Mouse (Mus musculus) MEL (cell line): ENCODE measurements at regions not wholly inside any gene's neighbourhood (a gene's known extent, or its start where the extent isn't known, plus 50 kb on each side); places are given as distances from the start of the nearest gene placed in this dataset.

Experiments used
- DNase-seq: peaks from one replicate; pipeline ENCODE4 v3.0.0; 2011; ENCODE audit warnings: low read depth, low spot score
- H3K27ac ChIP-seq: 2 replicates; pipeline ENCODE4 v1.5.1; 2012; ENCODE audit warnings: low read depth, mild to moderate bottlenecking, control low read depth, low read length, moderate library complexity; ENCODE audit not compliant: control insufficient read depth
- H3K27me3 ChIP-seq, 2 experiments: fragments of 150-350 bp in 1 of 2; sonication (generic) in 1 of 2; 2 replicates each; pipeline ENCODE4 v1.6.1; 2012; ENCODE audit warnings: low read length in 2 of 2, mild to moderate bottlenecking in 2 of 2, improper control_type of control experiment in 1 of 2, moderate library complexity in 1 of 2; ENCODE audit not compliant: insufficient read depth in 2 of 2, control insufficient read depth in 1 of 2
- H3K36me3 ChIP-seq, 2 experiments: 2 replicates each; pipeline ENCODE4 v1.6.1; 2012 to 2014; ENCODE audit warnings: low read length in 2 of 2, improper control_type of control experiment in 1 of 2, inconsistent platforms in 1 of 2, mild to moderate bottlenecking in 1 of 2; ENCODE audit not compliant: insufficient read depth in 2 of 2, control insufficient read depth in 1 of 2
- H3K4me1 ChIP-seq, 2 experiments: fragments of 150-350 bp in 1 of 2; sonication (generic) in 1 of 2; 2 replicates each; pipeline ENCODE4 v1.6.1; 2012; ENCODE audit warnings: low read length in 2 of 2, improper control_type of control experiment in 1 of 2, mild to moderate bottlenecking in 1 of 2; ENCODE audit not compliant: insufficient read depth in 2 of 2, control insufficient read depth in 1 of 2
- H3K4me3 ChIP-seq, 2 experiments: fragments of 150-350 bp in 1 of 2; sonication (generic) in 1 of 2; 2 replicates each; pipeline ENCODE4 v1.5.1; 2012; ENCODE audit warnings: low read depth in 2 of 2, low read length in 2 of 2, mild to moderate bottlenecking in 2 of 2, moderate library complexity in 2 of 2, control low read depth in 1 of 2, improper control_type of control experiment in 1 of 2; ENCODE audit not compliant: control insufficient read depth in 1 of 2, insufficient read depth in 1 of 2
- H3K79me2 ChIP-seq: 2 replicates; pipeline ENCODE4 v1.6.1; 2012; ENCODE audit warnings: mild to moderate bottlenecking, low read length, moderate library complexity; ENCODE audit not compliant: control insufficient read depth, poor library complexity, insufficient read depth
- H3K9ac ChIP-seq: 2 replicates; pipeline ENCODE4 v1.6.1; 2012; ENCODE audit warnings: low read depth, mild to moderate bottlenecking, control low read depth, low read length, moderate library complexity; ENCODE audit not compliant: control insufficient read depth, poor library complexity, severe bottlenecking
- H3K9me3 ChIP-seq: fragments of 150-350 bp; sonication (generic); replicated peaks from 2 replicates; pipeline ENCODE4 v1.6.1; 2012; ENCODE audit warnings: mild to moderate bottlenecking, low read length, improper control_type of control experiment, moderate library complexity; ENCODE audit not compliant: insufficient read depth
- CHD1 ChIP-seq: IDR thresholded peaks from 2 replicates; pipeline ENCODE4 v1.6.1; 2012; ENCODE audit warnings: low read depth, mild to moderate bottlenecking, inconsistent platforms, low read length, improper control_type of control experiment
- CHD2 ChIP-seq: IDR thresholded peaks from 2 replicates; pipeline ENCODE4 v1.6.1; 2011; ENCODE audit warnings: low read length, improper control_type of control experiment
- NRF1 ChIP-seq: IDR thresholded peaks from 2 replicates; pipeline ENCODE4 v1.6.1; 2014; ENCODE audit warnings: low read depth, mild to moderate bottlenecking, inconsistent platforms, low read length, improper control_type of control experiment, moderate library complexity; ENCODE audit not compliant: poor library complexity, insufficient read depth, severe bottlenecking
- RCOR1 ChIP-seq: IDR thresholded peaks from 2 replicates; pipeline ENCODE4 v1.6.1; 2012; ENCODE audit warnings: low read depth, mild to moderate bottlenecking, inconsistent platforms, low read length, improper control_type of control experiment
- SIN3A ChIP-seq: IDR thresholded peaks from 2 replicates; pipeline ENCODE4 v1.6.1; 2012; ENCODE audit warnings: low read length, improper control_type of control experiment, inconsistent platforms
- TAL1 ChIP-seq: IDR thresholded peaks from 2 replicates; pipeline ENCODE4 v1.6.1; 2012; ENCODE audit warnings: mild to moderate bottlenecking, inconsistent platforms, low read length, moderate library complexity, mixed read lengths
- TCF12 ChIP-seq: IDR thresholded peaks from 2 replicates; pipeline ENCODE4 v1.6.1; 2014; ENCODE audit warnings: low read depth, mild to moderate bottlenecking, inconsistent platforms, low read length, improper control_type of control experiment, moderate library complexity
- ZC3H11A ChIP-seq: IDR thresholded peaks from 2 replicates; pipeline ENCODE4 v1.6.1; 2012; ENCODE audit warnings: low read depth, mild to moderate bottlenecking, inconsistent platforms, low read length, improper control_type of control experiment

- Histone ChIP-seq H3K4me3 (no peak overlapping the region), H3K79me2 (no peaks in the 10 kb centered on the region), H3K9me3 (no peaks in the 10 kb centered on the region), H3K27me3 (no peaks in the 10 kb centered on the region), H3K4me1 (no peaks in the 10 kb centered on the region), H3K9ac (no peak overlapping the region), H3K36me3 (no peaks in the 10 kb centered on the region), H3K27ac (no peak overlapping the region)
- DNase-seq = no peak
- no peak for TF ChIP-seq CHD2
- no peak for TF ChIP-seq RCOR1
- TF ChIP-seq TCF12 = no peak
- TF ChIP-seq NRF1 = no peak
- no peak for TF ChIP-seq ZC3H11A
- no peak for TF ChIP-seq SIN3A
- no peak for TF ChIP-seq CHD1
- TF ChIP-seq TAL1 = no peak
Measured at GRCm38 (mm10) chr10:47566449-47567079, 1988.9 kb downstream of the Hace1 start.
